Mouse (Mus musculus): ENCODE measurements around the gene Tmem151b. TPM values are rescaled to one million over a fixed set of nuclear protein-coding genes. Genes with fewer than 3 reads are reported as not detected.

The Tmem151b gene
- polyA plus RNA-seq, 1 experiment from 2014 or later: 0.12 TPM

- Histone ChIP-seq H3K9ac (ENCODE audit: low read depth, low read length) (no peak overlapping the region), H3K27me3 (ENCODE audit: control insufficient read depth, insufficient read depth, low read depth, low read length) (no peaks in the 10 kb centered on the region), H3K4me3 (ENCODE audit: low read depth, low read length) (no peak overlapping the region), H3K27ac (ENCODE audit: low read length) (no peak overlapping the region), H3K4me2 (ENCODE audit: low read depth, low read length) (no peak overlapping the region), H3K36me3 (ENCODE audit: control insufficient read depth, insufficient read depth) (no peaks in the 10 kb centered on the region; the same call in 1 of the 2 replicates), H3K4me1 (ENCODE audit: control insufficient read depth, low read depth, low read length) (no peaks in the 10 kb centered on the region; the same call in 1 of the 2 replicates), H3K9me3 (replicated peaks; ENCODE audit: control insufficient read depth, low read length) (no peaks in the 10 kb centered on the region)
- peak; percentile 67 for ATAC-seq (ENCODE audit: low read depth)
- 64% methylated on average over 15 of the region's 15 CpGs for WGBS (ENCODE audit: insufficient replicate concordance)
Measured at GRCm38 (mm10) chr17:45515204-45515726, 34.2 kb downstream of the Tmem151b start.

GRCm38 (mm10) chr17:45511757-45512156, 37.7 kb downstream of the Tmem151b start:
- H3K36me3 ChIP-seq (ENCODE audit: control insufficient read depth, insufficient read depth): no peaks in the 10 kb centered on the region; the same call in 1 of the 2 replicates
- H3K4me3 ChIP-seq (ENCODE audit: low read depth, low read length): no peak overlapping the region
- ATAC-seq (ENCODE audit: low read depth): no peak
- 72% methylated on average over 4 of the region's 4 CpGs for WGBS (ENCODE audit: insufficient replicate concordance)
- no peak overlapping the region for H3K4me2 ChIP-seq (ENCODE audit: low read depth, low read length)
- no peaks in the 10 kb centered on the region for H3K9me3 ChIP-seq (replicated peaks; ENCODE audit: control insufficient read depth, low read length)
- no peaks in the 10 kb centered on the region for H3K27me3 ChIP-seq (ENCODE audit: control insufficient read depth, insufficient read depth, low read depth, low read length)
- H3K9ac ChIP-seq (ENCODE audit: low read depth, low read length): no peak overlapping the region
- peaks cover 5% of the 10 kb centered on the region for H3K4me1 ChIP-seq (ENCODE audit: control insufficient read depth, low read depth, low read length)
- no peak overlapping the region for H3K27ac ChIP-seq (ENCODE audit: low read length)

DNA sequence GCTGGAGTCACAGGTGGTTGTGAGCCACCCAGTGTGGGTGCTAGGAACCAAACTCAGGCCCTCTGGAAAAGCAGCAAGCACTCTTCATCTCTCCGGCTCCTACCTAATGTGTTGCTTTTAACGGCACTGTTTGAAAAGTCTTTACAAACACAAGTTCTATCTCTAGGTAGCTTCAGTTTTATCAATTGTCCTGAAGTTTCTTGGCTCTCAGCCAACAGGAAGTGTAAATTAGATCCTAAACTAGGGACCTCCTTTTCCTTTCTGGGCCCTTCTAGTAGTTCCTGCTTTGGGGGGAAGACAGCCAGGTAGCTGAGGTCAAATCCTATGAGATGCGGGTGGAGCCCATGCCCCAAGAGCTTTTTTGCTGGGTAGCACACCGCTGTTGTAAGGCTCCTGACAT, 38.6 kb downstream of the Tmem151b start:
- H3K4me1 ChIP-seq (ENCODE audit: control insufficient read depth, low read depth, low read length): peaks cover 5% of the 10 kb centered on the region
- no peak overlapping the region for H3K4me3 ChIP-seq (ENCODE audit: low read depth, low read length)
- H3K9me3 ChIP-seq (replicated peaks; ENCODE audit: control insufficient read depth, low read length): no peaks in the 10 kb centered on the region
- WGBS (ENCODE audit: insufficient replicate concordance): 83% methylated on average over 4 of the region's 4 CpGs
- H3K9ac ChIP-seq (ENCODE audit: low read depth, low read length): no peak overlapping the region
- H3K4me2 ChIP-seq (ENCODE audit: low read depth, low read length): no peak overlapping the region
- no peaks in the 10 kb centered on the region; the same call in 1 of the 2 replicates for H3K36me3 ChIP-seq (ENCODE audit: control insufficient read depth, insufficient read depth)
- H3K27ac ChIP-seq (ENCODE audit: low read length): no peak overlapping the region
- no peak for ATAC-seq (ENCODE audit: low read depth)
- H3K27me3 ChIP-seq (ENCODE audit: control insufficient read depth, insufficient read depth, low read depth, low read length): no peaks in the 10 kb centered on the region

DNA sequence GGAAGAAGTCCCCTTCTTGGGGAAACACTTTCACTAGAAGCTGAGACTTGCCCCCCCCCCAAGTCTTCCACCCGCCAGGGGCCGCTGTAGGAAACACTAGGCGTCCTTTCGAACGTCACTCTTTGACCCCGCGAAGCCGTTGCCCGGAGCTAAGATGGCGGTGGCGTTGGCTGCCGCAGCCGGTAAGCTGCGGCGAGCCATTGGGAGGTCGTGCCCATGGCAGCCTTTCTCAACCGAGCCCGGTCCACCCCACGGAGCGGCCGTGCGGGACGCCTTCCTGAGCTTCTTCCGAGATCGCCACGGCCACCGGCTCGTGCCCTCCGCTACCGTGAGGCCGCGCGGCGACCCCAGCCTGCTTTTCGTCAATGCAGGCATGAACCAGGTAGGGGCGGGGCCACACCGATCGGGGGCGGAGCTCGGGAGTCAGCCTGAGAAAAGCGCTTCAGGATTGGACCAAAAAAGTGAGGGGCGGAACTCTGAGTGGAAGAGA, 42.7 kb downstream of the Tmem151b start, which contains the start of gene Aars2:
TSS of gene Aars2 (plus strand) at position 142 of the 490 bp plus-strand sequence.
- WGBS (ENCODE audit: insufficient replicate concordance): 0% methylated on average over 42 of the region's 42 CpGs

GRCm38 (mm10) chr17:45505941-45506465, 43.5 kb downstream of the Tmem151b start:
- peaks cover 5% of the 10 kb centered on the region for H3K4me1 ChIP-seq (ENCODE audit: control insufficient read depth, low read depth, low read length)
- H3K9me3 ChIP-seq (replicated peaks; ENCODE audit: control insufficient read depth, low read length): no peaks in the 10 kb centered on the region
- H3K27me3 ChIP-seq (ENCODE audit: control insufficient read depth, insufficient read depth, low read depth, low read length): no peaks in the 10 kb centered on the region
- H3K4me3 ChIP-seq (ENCODE audit: low read depth, low read length): no peak overlapping the region
- WGBS (ENCODE audit: insufficient replicate concordance): 53% methylated on average over 6 of the region's 6 CpGs
- H3K27ac ChIP-seq (ENCODE audit: low read length): no peak overlapping the region
- no peak overlapping the region for H3K4me2 ChIP-seq (ENCODE audit: low read depth, low read length)
- no peak for ATAC-seq (ENCODE audit: low read depth)
- H3K9ac ChIP-seq (ENCODE audit: low read depth, low read length): no peak overlapping the region
- no peaks in the 10 kb centered on the region; the same call in 1 of the 2 replicates for H3K36me3 ChIP-seq (ENCODE audit: control insufficient read depth, insufficient read depth)

More for the DNA sequence above, 42.7 kb downstream of the Tmem151b start, which contains the start of gene Aars2:
- H3K4me2 ChIP-seq (ENCODE audit: low read depth, low read length): peak within 1 kb of the TSS; percentile 42
- H3K4me3 ChIP-seq (ENCODE audit: low read depth, low read length): peak within 1 kb of the TSS; percentile 71
- 0 out of 2 replicates have a peak within 1 kb of the TSS, but pooled peaks have one; percentile 13 for H3K27ac ChIP-seq (ENCODE audit: low read length)
- peak within 1 kb of the TSS; percentile 69 for H3K9ac ChIP-seq (ENCODE audit: low read depth, low read length)
- no peaks in the 10 kb centered on the region for H3K9me3 ChIP-seq (replicated peaks; ENCODE audit: control insufficient read depth, low read length)
- no peaks in the 10 kb centered on the region for H3K27me3 ChIP-seq (ENCODE audit: control insufficient read depth, insufficient read depth, low read depth, low read length)
- H3K36me3 ChIP-seq (ENCODE audit: control insufficient read depth, insufficient read depth): no peaks in the 10 kb centered on the region; the same call in 1 of the 2 replicates
- H3K4me1 ChIP-seq (ENCODE audit: control insufficient read depth, low read depth, low read length): peaks cover 5% of the 10 kb centered on the region
- peak; percentile 90 for ATAC-seq (ENCODE audit: low read depth)

- no peaks in the 10 kb centered on the region for H3K36me3 ChIP-seq (ENCODE audit: control insufficient read depth, insufficient read depth)
- H3K9me3 ChIP-seq (replicated peaks; ENCODE audit: control insufficient read depth, low read length): no peaks in the 10 kb centered on the region
- no peak overlapping the region for H3K9ac ChIP-seq (ENCODE audit: low read depth, low read length)
- H3K27ac ChIP-seq (ENCODE audit: low read length): no peak overlapping the region
- H3K4me3 ChIP-seq (ENCODE audit: low read depth, low read length): no peak overlapping the region
- no peak for ATAC-seq (ENCODE audit: low read depth)
- H3K27me3 ChIP-seq (ENCODE audit: control insufficient read depth, insufficient read depth, low read depth, low read length): no peaks in the 10 kb centered on the region
- 14% methylated on average over 5 of the region's 5 CpGs for WGBS (ENCODE audit: insufficient replicate concordance)
- no peak overlapping the region for H3K4me2 ChIP-seq (ENCODE audit: low read depth, low read length)
- peaks cover 5% of the 10 kb centered on the region for H3K4me1 ChIP-seq (ENCODE audit: control insufficient read depth, low read depth, low read length)
Measured at GRCm38 (mm10) chr17:45503301-45503973, 46.0 kb downstream of the Tmem151b start.

GRCm38 (mm10) chr17:45502324-45502723, 47.2 kb downstream of the Tmem151b start:
- Histone ChIP-seq H3K27ac (ENCODE audit: low read length) (no peak overlapping the region), H3K4me2 (ENCODE audit: low read depth, low read length) (no peak overlapping the region), H3K27me3 (ENCODE audit: control insufficient read depth, insufficient read depth, low read depth, low read length) (no peaks in the 10 kb centered on the region), H3K9me3 (replicated peaks; ENCODE audit: control insufficient read depth, low read length) (no peaks in the 10 kb centered on the region), H3K4me3 (ENCODE audit: low read depth, low read length) (no peak overlapping the region), H3K36me3 (ENCODE audit: control insufficient read depth, insufficient read depth) (no peaks in the 10 kb centered on the region), H3K4me1 (ENCODE audit: control insufficient read depth, low read depth, low read length) (peaks cover 3% of the 10 kb centered on the region), H3K9ac (ENCODE audit: low read depth, low read length) (no peak overlapping the region)
- WGBS (ENCODE audit: insufficient replicate concordance): 41% methylated on average over 4 of the region's 4 CpGs
- no peak for ATAC-seq (ENCODE audit: low read depth)

- no peaks in the 10 kb centered on the region for H3K4me1 ChIP-seq (ENCODE audit: control insufficient read depth, low read depth, low read length)
- no peak overlapping the region for H3K27ac ChIP-seq (ENCODE audit: low read length)
- H3K9ac ChIP-seq (ENCODE audit: low read depth, low read length): no peak overlapping the region
- H3K36me3 ChIP-seq (ENCODE audit: control insufficient read depth, insufficient read depth): no peaks in the 10 kb centered on the region
- no peak overlapping the region for H3K4me2 ChIP-seq (ENCODE audit: low read depth, low read length)
- no peaks in the 10 kb centered on the region for H3K27me3 ChIP-seq (ENCODE audit: control insufficient read depth, insufficient read depth, low read depth, low read length)
- H3K4me3 ChIP-seq (ENCODE audit: low read depth, low read length): no peak overlapping the region
- no peak for ATAC-seq (ENCODE audit: low read depth)
- no peaks in the 10 kb centered on the region for H3K9me3 ChIP-seq (replicated peaks; ENCODE audit: control insufficient read depth, low read length)
- WGBS (ENCODE audit: insufficient replicate concordance): 41% methylated on average over 4 of the region's 4 CpGs
Measured at GRCm38 (mm10) chr17:45500981-45501380, 48.5 kb downstream of the Tmem151b start.

- no peak for ATAC-seq (ENCODE audit: low read depth)
- no peak overlapping the region for H3K4me2 ChIP-seq (ENCODE audit: low read depth, low read length)
- H3K4me1 ChIP-seq (ENCODE audit: control insufficient read depth, low read depth, low read length): no peaks in the 10 kb centered on the region
- H3K9me3 ChIP-seq (replicated peaks; ENCODE audit: control insufficient read depth, low read length): no peaks in the 10 kb centered on the region
- H3K36me3 ChIP-seq (ENCODE audit: control insufficient read depth, insufficient read depth): no peaks in the 10 kb centered on the region
- no peak overlapping the region for H3K9ac ChIP-seq (ENCODE audit: low read depth, low read length)
- H3K27ac ChIP-seq (ENCODE audit: low read length): no peak overlapping the region
- WGBS (ENCODE audit: insufficient replicate concordance): 21% methylated on average over 2 of the region's 2 CpGs
- H3K4me3 ChIP-seq (ENCODE audit: low read depth, low read length): no peak overlapping the region
- H3K27me3 ChIP-seq (ENCODE audit: control insufficient read depth, insufficient read depth, low read depth, low read length): no peaks in the 10 kb centered on the region; the same call in 1 of the 2 replicates
Measured at GRCm38 (mm10) chr17:45499516-45499915, 50.0 kb downstream of the Tmem151b start.
